Mouse (Mus musculus) liver, adult 2 months (tissue): Measurements from ENCODE around the gene Coro6.

Experiments used
- CTCF ChIP-seq: fragments of 200-500 bp; IDR thresholded peaks from 2 replicates; pipeline ENCODE4 v1.5.1; 2011; ENCODE audit warnings: low read depth, low read length, control low read depth
- POLR2A ChIP-seq: fragments of 200-500 bp; IDR thresholded peaks from 2 replicates; pipeline ENCODE4 v1.6.1; 2011; ENCODE audit warnings: low read length, control low read depth; ENCODE audit not compliant: insufficient read depth; ENCODE audit errors: extremely low read depth

GRCm38 (mm10) chr11:77465111-77465510, 2.9 kb downstream of the Coro6 start:
- no peak for TF ChIP-seq CTCF
- TF ChIP-seq POLR2A, result no peak
